Mouse (Mus musculus): ENCODE results near the gene Tmprss12. TPM values are rescaled to one million over a fixed set of nuclear protein-coding genes. Genes with fewer than 3 reads are reported as not detected.
A peak's percentile ranks its signal among the peaks of the same experiment; 100 is the strongest.
"Not testable (repeated sequence)": the region's sequence is repeated elsewhere in the genome, so short reads cannot be mapped to it uniquely, and the experiment has no call there.

Tmprss12 gene
- polyA plus RNA-seq, 1 experiment from 2014 or later: not detected

DNA sequence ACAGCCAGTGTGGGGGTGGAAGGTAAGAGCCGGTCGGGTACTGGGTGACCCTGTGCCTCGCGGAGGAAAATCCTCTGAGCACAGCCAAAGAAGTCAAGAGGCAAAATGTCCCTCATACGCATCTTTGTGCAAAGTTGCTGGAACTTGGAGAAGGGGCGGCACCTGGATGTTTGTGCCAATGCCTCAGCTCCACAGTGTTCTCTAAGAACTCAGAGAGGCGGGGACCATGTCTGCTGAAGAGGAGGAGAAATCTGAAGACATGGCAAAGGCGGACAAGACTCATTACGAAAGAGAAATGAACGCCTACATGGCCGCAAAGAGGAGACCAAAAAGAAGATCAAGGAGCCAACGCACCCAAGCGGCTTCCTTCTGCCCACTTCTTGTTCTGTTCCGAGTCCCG is 20.9 kb downstream of the Tmprss12 start:
- no peaks in the 10 kb centered on the region; the same call in 1 of the 2 replicates for H3K79me2 ChIP-seq (ENCODE audit: inconsistent target)
- 90% methylated on average over 15 of the region's 15 CpGs for WGBS (ENCODE audit: missing documents)
- H3K27ac ChIP-seq: no peak overlapping the region
- no peak overlapping the region for H3K4me3 ChIP-seq (ENCODE audit: inconsistent target)
- H3K36me3 ChIP-seq (ENCODE audit: inconsistent target): no peaks in the 10 kb centered on the region

GRCm38 (mm10) chr15:100303428-100304018 is 22.9 kb downstream of the Tmprss12 start:
- no peaks in the 10 kb centered on the region; the same call in 1 of the 2 replicates for H3K79me2 ChIP-seq (ENCODE audit: inconsistent target)
- no peaks in the 10 kb centered on the region for H3K36me3 ChIP-seq (ENCODE audit: inconsistent target)
- peak overlapping the region; percentile 87 for H3K27ac ChIP-seq
- 11% methylated on average over 7 of the region's 8 CpGs for WGBS (ENCODE audit: missing documents)
- H3K4me3 ChIP-seq (ENCODE audit: inconsistent target): peak overlapping the region; percentile 65

DNA sequence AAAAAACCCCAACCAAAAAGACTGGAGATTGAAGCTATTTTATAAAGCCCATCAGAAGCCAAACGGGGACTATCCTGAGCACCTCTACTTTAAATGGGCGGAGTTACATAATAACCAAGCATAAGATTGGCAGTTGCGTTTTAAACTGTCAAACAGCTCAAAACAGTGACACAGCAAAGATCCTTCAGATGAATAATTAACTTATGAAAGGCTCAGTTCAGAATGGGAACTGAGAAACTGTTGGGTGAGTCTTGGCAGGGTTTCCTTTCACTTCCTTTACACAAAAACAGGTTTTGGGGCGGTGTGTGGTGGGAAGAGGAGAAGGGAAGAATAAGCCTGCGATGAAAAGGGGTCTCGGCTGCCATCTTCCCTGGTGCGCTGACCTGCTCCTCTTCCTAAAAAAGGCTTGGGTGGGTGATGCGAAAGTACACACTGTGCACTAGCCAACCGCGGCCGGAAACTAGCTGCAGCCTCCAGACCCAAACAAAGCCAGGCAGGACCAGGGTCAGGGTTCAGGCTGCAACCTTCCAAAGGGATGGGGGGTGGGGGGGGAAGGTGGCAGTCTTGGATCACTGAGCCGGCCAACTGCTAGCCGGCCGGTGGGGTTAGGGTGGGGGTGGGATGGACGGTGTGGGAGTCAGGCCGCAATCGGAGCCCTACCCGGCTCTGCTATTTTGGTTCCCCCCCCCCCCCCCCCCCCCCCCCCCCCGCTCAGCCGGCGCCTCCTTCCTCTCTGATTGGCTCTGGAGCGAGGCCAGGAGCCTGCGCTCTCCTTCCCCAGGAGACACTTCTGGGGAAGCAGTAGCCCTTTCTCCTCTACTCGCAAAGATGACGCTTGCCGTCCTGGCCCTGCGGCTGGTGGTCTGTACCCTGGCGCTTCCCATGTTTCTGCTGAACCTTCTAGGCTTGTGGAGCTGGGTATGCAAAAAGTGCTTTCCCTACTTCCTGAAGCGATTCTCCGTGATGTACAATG is 23.7 kb downstream of the Tmprss12 start, which contains the start of gene Mettl7a1:
Gene Mettl7a1 (plus strand): TSS at position 122 of the 973 bp plus-strand sequence.
- Histone ChIP-seq H3K36me3 (ENCODE audit: inconsistent target) (no peaks in the 10 kb centered on the region), H3K79me2 (ENCODE audit: inconsistent target) (no peaks in the 10 kb centered on the region; the same call in 1 of the 2 replicates), H3K4me3 (ENCODE audit: inconsistent target) (peak within 1 kb of the TSS; percentile 65), H3K27ac (peak within 1 kb of the TSS; percentile 87)
- WGBS (ENCODE audit: missing documents): 2% methylated on average over 20 of the region's 30 CpGs

DNA sequence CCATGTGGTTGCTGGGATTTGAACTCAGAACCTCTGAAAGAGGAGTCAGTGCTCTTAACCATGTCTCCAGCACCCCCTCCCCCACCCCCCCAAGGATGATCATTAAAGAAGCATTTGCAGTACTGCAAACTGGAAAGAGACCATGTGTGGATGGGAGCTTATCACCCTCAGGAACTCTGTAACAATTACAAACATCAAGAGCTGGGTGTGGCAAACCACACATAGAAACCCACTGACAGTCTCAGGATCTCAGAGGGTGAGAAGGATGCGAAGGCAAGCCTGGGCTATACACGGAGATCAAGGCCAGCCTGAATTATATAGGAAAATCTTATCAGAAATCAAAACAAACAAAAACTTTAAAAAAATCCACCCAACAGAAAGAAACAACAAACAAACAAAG is 25.6 kb downstream of the Tmprss12 start:
- Histone ChIP-seq H3K79me2 (ENCODE audit: inconsistent target) (no peaks in the 10 kb centered on the region; the same call in 1 of the 2 replicates), H3K27ac (no peak overlapping the region), H3K4me3 (ENCODE audit: inconsistent target) (no peak overlapping the region), H3K36me3 (ENCODE audit: inconsistent target) (no peaks in the 10 kb centered on the region)
- WGBS (ENCODE audit: missing documents): 62% methylated on average over 2 of the region's 2 CpGs

DNA sequence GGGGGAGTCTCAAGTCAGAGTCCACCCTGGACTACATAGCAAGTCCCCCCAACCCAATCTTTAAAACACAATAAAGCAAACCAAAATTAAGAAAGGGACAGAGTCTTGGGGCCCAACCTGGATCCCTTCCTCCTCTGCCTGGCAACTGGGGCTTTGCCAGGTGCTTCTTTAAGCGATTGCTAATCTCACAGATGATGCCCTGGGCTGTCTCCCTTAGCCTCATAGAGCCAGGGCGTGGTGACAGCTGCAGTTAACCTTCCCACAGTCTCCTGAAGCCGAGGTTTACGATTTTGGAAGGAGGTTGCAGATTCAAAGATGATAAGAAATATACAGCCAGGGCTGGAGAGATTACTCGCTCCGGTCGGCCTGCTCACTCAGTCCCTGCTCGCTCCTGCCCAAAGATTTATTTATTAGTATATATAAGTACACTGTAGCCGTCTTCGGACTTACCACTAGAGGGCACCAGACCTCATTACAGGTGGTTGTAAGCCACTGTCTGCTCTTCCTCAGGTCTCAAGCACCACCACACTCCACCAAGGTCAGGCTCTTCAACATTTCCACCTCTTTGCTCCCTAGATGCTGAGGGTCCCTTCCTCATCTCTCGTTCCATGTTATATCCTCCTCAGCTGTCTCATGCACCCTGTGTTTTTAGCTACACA is 26.9 kb downstream of the Tmprss12 start:
- H3K36me3 ChIP-seq (ENCODE audit: inconsistent target); H3K4me3 ChIP-seq (ENCODE audit: inconsistent target); H3K79me2 ChIP-seq (ENCODE audit: inconsistent target); H3K27ac ChIP-seq: not testable (repeated sequence)
- 19% methylated on average over 3 of the region's 11 CpGs for WGBS (ENCODE audit: missing documents)

GRCm38 (mm10) chr15:100312346-100312745 is 31.7 kb downstream of the Tmprss12 start:
- no peak overlapping the region for H3K27ac ChIP-seq
- no peak overlapping the region for H3K4me3 ChIP-seq (ENCODE audit: inconsistent target)
- 6% methylated on average over 2 of the region's 2 CpGs for whole genome bisulfite sequencing (ENCODE audit: missing documents)
- H3K36me3 ChIP-seq (ENCODE audit: inconsistent target): no peaks in the 10 kb centered on the region
- no peaks in the 10 kb centered on the region for H3K79me2 ChIP-seq (ENCODE audit: inconsistent target)

GRCm38 (mm10) chr15:100314448-100315145 is 34.0 kb downstream of the Tmprss12 start:
- 92% methylated on average over 5 of the region's 5 CpGs for WGBS (ENCODE audit: missing documents)
- no peak overlapping the region for H3K27ac ChIP-seq
- H3K4me3 ChIP-seq (ENCODE audit: inconsistent target): no peak overlapping the region
- no peaks in the 10 kb centered on the region for H3K79me2 ChIP-seq (ENCODE audit: inconsistent target)
- no peaks in the 10 kb centered on the region for H3K36me3 ChIP-seq (ENCODE audit: inconsistent target)

DNA sequence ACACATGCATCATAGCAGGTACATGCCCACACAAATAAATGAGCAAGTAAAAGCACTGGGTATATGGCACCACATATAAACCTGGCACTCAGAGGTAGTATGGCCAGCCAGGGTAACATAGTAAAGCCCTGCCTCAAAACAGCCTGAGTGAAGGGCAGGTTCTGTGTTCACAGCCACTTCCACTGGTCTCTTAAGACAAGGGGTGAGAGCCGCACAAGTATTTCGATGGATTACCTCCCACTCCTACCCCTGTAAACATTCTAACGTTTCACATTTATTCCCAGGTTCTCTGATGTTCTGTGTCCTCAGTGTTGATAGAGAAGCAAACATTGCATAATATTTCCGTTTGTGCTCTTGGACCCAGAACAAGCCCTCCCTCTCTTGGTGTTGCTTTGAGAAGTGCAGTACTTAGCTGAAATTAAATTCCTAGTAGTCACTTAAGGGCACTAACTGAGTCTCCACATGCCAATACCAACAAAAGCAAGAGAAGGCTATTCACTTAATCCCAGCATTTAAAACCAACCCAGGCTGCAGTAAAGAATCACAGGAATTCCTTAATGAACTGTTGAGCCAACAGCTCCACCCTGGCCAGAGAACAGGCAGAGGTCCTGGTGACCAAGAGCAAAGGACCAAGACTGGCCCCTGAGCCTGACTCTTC is 37.5 kb downstream of the Tmprss12 start:
- H3K27ac ChIP-seq; H3K79me2 ChIP-seq (ENCODE audit: inconsistent target); H3K4me3 ChIP-seq (ENCODE audit: inconsistent target); H3K36me3 ChIP-seq (ENCODE audit: inconsistent target): not testable (repeated sequence)
- WGBS (ENCODE audit: missing documents): 13% methylated on average over 4 of the region's 4 CpGs

DNA sequence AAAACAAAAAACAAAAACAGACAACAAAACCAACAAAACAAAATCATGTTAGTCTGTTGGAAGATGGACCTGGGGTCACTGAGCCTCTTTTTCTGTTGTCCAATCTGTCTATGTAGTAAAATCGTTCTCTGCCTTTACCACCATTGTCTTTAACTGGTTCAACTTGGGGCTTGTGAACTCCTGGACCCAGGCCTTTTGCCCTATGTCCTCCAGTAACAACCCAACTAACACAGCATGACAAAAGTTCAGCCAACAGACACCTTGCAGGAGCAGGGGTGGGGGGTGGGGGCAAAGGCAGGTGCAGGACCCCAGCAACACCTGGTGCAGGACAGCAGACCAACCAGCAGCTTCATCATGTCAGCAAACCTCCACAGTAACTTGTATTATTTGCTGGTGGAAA is 39.2 kb downstream of the Tmprss12 start:
- Histone ChIP-seq H3K4me3 (ENCODE audit: inconsistent target) (no peak overlapping the region), H3K79me2 (ENCODE audit: inconsistent target) (no peaks in the 10 kb centered on the region), H3K36me3 (ENCODE audit: inconsistent target) (no peaks in the 10 kb centered on the region), H3K27ac (0 out of 2 replicates have a peak overlapping the region, but pooled peaks have one; percentile 7)
- WGBS (ENCODE audit: missing documents): 100% methylated on average over 1 of the region's 1 CpGs

- Histone ChIP-seq H3K36me3 (ENCODE audit: inconsistent target) (no peaks in the 10 kb centered on the region), H3K4me3 (ENCODE audit: inconsistent target) (no peak overlapping the region), H3K79me2 (ENCODE audit: inconsistent target) (no peaks in the 10 kb centered on the region), H3K27ac (0 out of 2 replicates have a peak overlapping the region, but pooled peaks have one; percentile 7)
- WGBS (ENCODE audit: missing documents): 61% methylated on average over 9 of the region's 9 CpGs
Measured at GRCm38 (mm10) chr15:100320295-100320905, 39.8 kb downstream of the Tmprss12 start.

DNA sequence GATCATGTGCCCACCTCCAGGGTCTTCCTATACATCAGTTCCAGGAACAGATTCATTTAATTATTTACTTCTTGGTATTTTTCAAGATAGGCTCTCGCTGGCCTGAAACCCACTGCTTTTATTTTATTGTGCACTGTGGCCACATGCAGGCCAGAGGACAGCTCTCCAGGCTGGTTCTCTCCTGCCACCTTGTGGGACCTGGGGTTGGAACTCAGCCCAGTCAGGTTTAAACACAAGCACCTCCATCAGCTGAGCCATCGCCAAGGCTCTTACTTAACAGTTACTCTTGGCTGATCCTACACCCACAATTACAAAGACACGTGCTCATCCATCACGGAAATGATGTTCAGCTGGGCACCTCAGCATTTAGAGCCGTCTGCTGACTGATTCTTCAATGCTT is 40.5 kb downstream of the Tmprss12 start:
- Histone ChIP-seq H3K27ac (no peak overlapping the region), H3K4me3 (ENCODE audit: inconsistent target) (no peak overlapping the region), H3K36me3 (ENCODE audit: inconsistent target) (no peaks in the 10 kb centered on the region), H3K79me2 (ENCODE audit: inconsistent target) (no peaks in the 10 kb centered on the region)
- WGBS (ENCODE audit: missing documents): 61% methylated on average over 5 of the region's 5 CpGs

DNA sequence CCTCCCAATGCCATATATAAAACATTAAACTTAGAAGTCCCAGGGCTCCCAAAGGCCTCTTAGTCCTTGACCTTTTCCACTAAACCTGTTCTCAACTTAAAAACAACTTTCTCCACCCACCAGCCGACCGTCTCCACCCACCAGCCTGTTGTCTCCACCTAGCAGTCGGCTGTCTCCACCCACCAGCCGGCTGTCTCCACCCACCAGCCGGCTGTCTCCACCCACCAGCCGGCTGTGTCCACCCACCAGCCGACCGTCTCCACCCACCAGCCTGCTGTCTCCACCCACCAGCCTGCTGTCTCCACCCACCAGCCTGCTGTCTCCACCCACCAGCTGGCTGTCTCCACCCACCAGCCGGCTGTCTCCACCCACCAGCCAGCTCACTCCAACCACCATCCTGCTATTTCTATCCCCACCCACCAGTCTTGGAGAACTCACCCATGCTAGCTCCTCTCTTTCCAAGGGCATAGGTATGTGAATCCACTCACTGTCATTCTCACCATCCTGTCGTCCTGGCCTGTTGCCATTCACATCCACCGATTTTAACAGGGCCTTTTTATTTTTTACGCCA is 43.5 kb downstream of the Tmprss12 start:
- no peaks in the 10 kb centered on the region for H3K79me2 ChIP-seq (ENCODE audit: inconsistent target)
- no peak overlapping the region for H3K4me3 ChIP-seq (ENCODE audit: inconsistent target)
- H3K27ac ChIP-seq: no peak overlapping the region
- WGBS (ENCODE audit: missing documents): 89% methylated on average over 11 of the region's 12 CpGs
- no peaks in the 10 kb centered on the region for H3K36me3 ChIP-seq (ENCODE audit: inconsistent target)

DNA sequence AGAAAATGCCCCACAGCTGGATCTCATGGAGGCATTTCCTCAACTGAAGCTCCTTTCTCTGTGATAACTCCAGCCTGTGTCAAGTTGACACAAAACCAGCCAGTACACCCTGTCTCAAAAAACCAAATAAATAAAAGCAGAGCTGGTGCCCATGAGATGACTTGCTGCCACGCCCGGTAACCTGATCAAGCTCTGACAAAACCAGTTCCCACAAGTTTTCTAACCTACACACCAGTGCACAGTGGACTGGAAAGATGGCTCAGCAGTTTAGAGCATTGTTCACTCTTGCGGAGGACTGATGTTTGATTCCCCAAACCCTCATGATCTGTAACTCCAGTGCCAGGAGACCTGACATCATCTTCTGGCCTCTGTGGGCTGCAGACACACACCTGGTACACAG is 44.6 kb downstream of the Tmprss12 start:
- H3K79me2 ChIP-seq (ENCODE audit: inconsistent target): no peaks in the 10 kb centered on the region
- no peaks in the 10 kb centered on the region for H3K36me3 ChIP-seq (ENCODE audit: inconsistent target)
- H3K27ac ChIP-seq: no peak overlapping the region
- H3K4me3 ChIP-seq (ENCODE audit: inconsistent target): no peak overlapping the region
- WGBS (ENCODE audit: missing documents): 100% methylated on average over 3 of the region's 3 CpGs

All from macrophage (primary cell).